Mouse (Mus musculus) left cerebral cortex, adult 11 months (tissue): ENCODE data around the gene Obox7.
"Not testable (repeated sequence)": the region's sequence is repeated elsewhere in the genome, so short reads cannot be mapped to it uniquely, and the experiment has no call there.

Experiments used
- DNase-seq: peaks from one replicate; pipeline ENCODE4 v3.0.0; 2022; ENCODE audit warnings: low spot score

Obox7 gene

GRCm38 (mm10) chr7:14659196-14659595 is at the start of gene Obox7:
Gene Obox7, plus strand, starts transcription at chr7:14659496.
- DNase-seq = not testable (repeated sequence)

GRCm38 (mm10) chr7:14622556-14623542 is 36.4 kb upstream of the Obox7 start:
- not testable (repeated sequence) for DNase-seq
